Mouse (Mus musculus) limb, embryonic 15.5 days (tissue): ENCODE measurements at regions not wholly inside any gene's neighbourhood (a gene's known extent, or its start where the extent isn't known, plus 50 kb on each side); places are given as distances from the start of the nearest gene placed in this dataset.
A peak's percentile ranks its signal among the peaks of the same experiment; 100 is the strongest.

Experiments
- ATAC-seq: fragments of 200-750 bp; cut with Nextera tagmentation; 2 replicates; pipeline ENCODE4 v1.8.0; 2017; ENCODE audit warnings: low read depth, moderate TSS enrichment; ENCODE audit not compliant: insufficient number of reproducible peaks, low FRiP score, low TSS enrichment
- H3K27ac ChIP-seq: fragments of 300-500 bp; sonication (generic); 2 replicates; pipeline ENCODE4 v1.5.1; 2015; ENCODE audit warnings: moderate library complexity, mild to moderate bottlenecking, inconsistent platforms
- H3K27me3 ChIP-seq: fragments of 300-500 bp; sonication (generic); 2 replicates; pipeline ENCODE4 v1.6.1; 2015; ENCODE audit warnings: inconsistent platforms
- H3K36me3 ChIP-seq: fragments of 300-500 bp; sonication (generic); 2 replicates; pipeline ENCODE4 v1.6.1; 2015; ENCODE audit warnings: inconsistent platforms
- H3K4me1 ChIP-seq: fragments of 300-500 bp; sonication (generic); 2 replicates; pipeline ENCODE4 v1.6.1; 2015; ENCODE audit warnings: inconsistent platforms
- H3K4me2 ChIP-seq: fragments of 300-500 bp; sonication (generic); 2 replicates; pipeline ENCODE4 v1.6.1; 2015; ENCODE audit warnings: mild to moderate bottlenecking, inconsistent platforms
- H3K4me3 ChIP-seq: fragments of 300-500 bp; sonication (generic); 2 replicates; pipeline ENCODE4 v1.5.1; 2015; ENCODE audit warnings: mild to moderate bottlenecking, inconsistent platforms
- H3K9ac ChIP-seq: fragments of 300-500 bp; sonication (generic); 2 replicates; pipeline ENCODE4 v1.6.1; 2015; ENCODE audit warnings: inconsistent platforms
- H3K9me3 ChIP-seq: fragments of 300-500 bp; sonication (generic); 2 replicates; pipeline ENCODE4 v1.6.1; 2016; ENCODE audit warnings: inconsistent platforms
- WGBS: fragments of 180-500 bp; shearing (Covaris S2); methylation state at CpG from one replicate; pipeline ENCODE4 v1.1.7; 2015; 5-methylcytosine and 5-hydroxymethylcytosine counted together

- no peaks in the 10 kb centered on the region for H3K9me3 ChIP-seq
- H3K9ac ChIP-seq, result no peak overlapping the region
- WGBS, result 93% methylated on average over 1 of the region's 1 CpGs
- no peaks in the 10 kb centered on the region for H3K27me3 ChIP-seq
- no peak overlapping the region for H3K27ac ChIP-seq
- H3K4me3 ChIP-seq, result no peak overlapping the region
- no peaks in the 10 kb centered on the region for H3K4me1 ChIP-seq
- H3K36me3 ChIP-seq, result no peaks in the 10 kb centered on the region
- no peak for ATAC-seq
- no peak overlapping the region for H3K4me2 ChIP-seq
Measured at GRCm38 (mm10) chr5:97218712-97219111, 107.3 kb upstream of the Paqr3 start.

GRCm38 (mm10) chr5:97205606-97206005, 94.2 kb upstream of the Paqr3 start:
- no peak overlapping the region for H3K27ac ChIP-seq
- H3K27me3 ChIP-seq, result no peaks in the 10 kb centered on the region
- H3K9ac ChIP-seq, result no peak overlapping the region
- no peaks in the 10 kb centered on the region for H3K4me1 ChIP-seq
- H3K4me2 ChIP-seq, result no peak overlapping the region
- H3K9me3 ChIP-seq, result no peaks in the 10 kb centered on the region
- no peaks in the 10 kb centered on the region for H3K36me3 ChIP-seq
- H3K4me3 ChIP-seq, result no peak overlapping the region
- WGBS, result 67% methylated on average over 4 of the region's 4 CpGs
- no peak for ATAC-seq

GRCm38 (mm10) chr5:97204337-97204736, 92.9 kb upstream of the Paqr3 start:
- WGBS, result 79% methylated on average over 2 of the region's 2 CpGs
- no peaks in the 10 kb centered on the region for H3K4me1 ChIP-seq

GRCm38 (mm10) chr5:97203646-97204045, 92.2 kb upstream of the Paqr3 start:
- no peak overlapping the region for H3K4me3 ChIP-seq
- no peak overlapping the region for H3K4me2 ChIP-seq
- WGBS, result 88% methylated on average over 1 of the region's 1 CpGs
- no peaks in the 10 kb centered on the region for H3K27me3 ChIP-seq
- H3K27ac ChIP-seq, result no peak overlapping the region
- no peaks in the 10 kb centered on the region for H3K36me3 ChIP-seq
- no peak overlapping the region for H3K9ac ChIP-seq
- H3K4me1 ChIP-seq, result no peaks in the 10 kb centered on the region
- no peaks in the 10 kb centered on the region for H3K9me3 ChIP-seq
- no peak for ATAC-seq

More at GRCm38 (mm10) chr5:97204337-97204736, 92.9 kb upstream of the Paqr3 start:
- no peak for ATAC-seq
- no peak overlapping the region for H3K27ac ChIP-seq
- H3K27me3 ChIP-seq, result no peaks in the 10 kb centered on the region
- H3K9me3 ChIP-seq, result no peaks in the 10 kb centered on the region
- H3K4me3 ChIP-seq, result no peak overlapping the region
- H3K36me3 ChIP-seq, result no peaks in the 10 kb centered on the region
- H3K4me2 ChIP-seq, result no peak overlapping the region
- H3K9ac ChIP-seq, result no peak overlapping the region

GRCm38 (mm10) chr5:97202557-97202956, 91.2 kb upstream of the Paqr3 start:
- no peak for ATAC-seq
- no peak overlapping the region for H3K4me2 ChIP-seq
- no peaks in the 10 kb centered on the region for H3K9me3 ChIP-seq
- H3K27me3 ChIP-seq, result no peaks in the 10 kb centered on the region
- H3K36me3 ChIP-seq, result no peaks in the 10 kb centered on the region
- H3K27ac ChIP-seq, result no peak overlapping the region
- WGBS, result 61% methylated on average over 3 of the region's 3 CpGs
- H3K4me3 ChIP-seq, result no peak overlapping the region
- no peaks in the 10 kb centered on the region for H3K4me1 ChIP-seq
- no peak overlapping the region for H3K9ac ChIP-seq

GRCm38 (mm10) chr5:97200655-97201054, 89.3 kb upstream of the Paqr3 start:
- no peak overlapping the region for H3K4me2 ChIP-seq
- ATAC-seq, result no peak
- no peak overlapping the region for H3K9ac ChIP-seq
- H3K36me3 ChIP-seq, result no peaks in the 10 kb centered on the region
- H3K27me3 ChIP-seq, result no peaks in the 10 kb centered on the region
- no peak overlapping the region for H3K27ac ChIP-seq
- no peaks in the 10 kb centered on the region for H3K4me1 ChIP-seq
- H3K9me3 ChIP-seq, result no peaks in the 10 kb centered on the region
- 73% methylated on average over 4 of the region's 4 CpGs for WGBS
- no peak overlapping the region for H3K4me3 ChIP-seq

GRCm38 (mm10) chr5:97195281-97195660, 83.9 kb upstream of the Paqr3 start:
- H3K4me2 ChIP-seq, result no peak overlapping the region
- WGBS, result 66% methylated on average over 10 of the region's 10 CpGs
- H3K9me3 ChIP-seq, result no peaks in the 10 kb centered on the region
- H3K36me3 ChIP-seq, result no peaks in the 10 kb centered on the region
- H3K27me3 ChIP-seq, result no peaks in the 10 kb centered on the region
- no peak for ATAC-seq
- H3K9ac ChIP-seq, result no peak overlapping the region
- H3K27ac ChIP-seq, result no peak overlapping the region
- no peak overlapping the region for H3K4me3 ChIP-seq
- peaks cover 9% of the 10 kb centered on the region; the same call in 1 of the 2 replicates for H3K4me1 ChIP-seq

- H3K27ac ChIP-seq, result no peak overlapping the region
- WGBS, result 68% methylated on average over 11 of the region's 11 CpGs
- H3K9ac ChIP-seq, result no peak overlapping the region
- H3K4me2 ChIP-seq, result no peak overlapping the region
- H3K9me3 ChIP-seq, result no peaks in the 10 kb centered on the region
- no peaks in the 10 kb centered on the region for H3K27me3 ChIP-seq
- no peak for ATAC-seq
- H3K4me1 ChIP-seq, result peaks cover 9% of the 10 kb centered on the region; the same call in 1 of the 2 replicates
- H3K36me3 ChIP-seq, result no peaks in the 10 kb centered on the region
- H3K4me3 ChIP-seq, result no peak overlapping the region
Measured at GRCm38 (mm10) chr5:97194656-97195280, 83.4 kb upstream of the Paqr3 start.

- Histone ChIP-seq H3K36me3 (no peaks in the 10 kb centered on the region), H3K9ac (no peak overlapping the region), H3K27me3 (no peaks in the 10 kb centered on the region), H3K27ac (no peak overlapping the region), H3K9me3 (no peaks in the 10 kb centered on the region), H3K4me1 (peaks cover 9% of the 10 kb centered on the region; the same call in 1 of the 2 replicates), H3K4me2 (no peak overlapping the region), H3K4me3 (no peak overlapping the region)
- ATAC-seq, result no peak
- 40% methylated on average over 13 of the region's 13 CpGs for WGBS
Measured at GRCm38 (mm10) chr5:97192656-97193055, 81.3 kb upstream of the Paqr3 start.

- no peak overlapping the region for H3K4me3 ChIP-seq
- H3K4me1 ChIP-seq, result peaks cover 9% of the 10 kb centered on the region; the same call in 1 of the 2 replicates
- no peak overlapping the region for H3K9ac ChIP-seq
- ATAC-seq, result no peak
- H3K27me3 ChIP-seq, result no peaks in the 10 kb centered on the region
- WGBS, result 19% methylated on average over 3 of the region's 3 CpGs
- H3K4me2 ChIP-seq, result no peak overlapping the region
- 0 out of 2 replicates have a peak overlapping the region, but pooled peaks have one; percentile 17 for H3K27ac ChIP-seq
- H3K9me3 ChIP-seq, result no peaks in the 10 kb centered on the region
- H3K36me3 ChIP-seq, result no peaks in the 10 kb centered on the region
Measured at GRCm38 (mm10) chr5:97190695-97191094, 79.3 kb upstream of the Paqr3 start.

GRCm38 (mm10) chr5:97184512-97184911, 73.1 kb upstream of the Paqr3 start:
- Histone ChIP-seq H3K4me1 (no peaks in the 10 kb centered on the region), H3K9ac (no peak overlapping the region), H3K4me3 (no peak overlapping the region), H3K27me3 (no peaks in the 10 kb centered on the region), H3K9me3 (no peaks in the 10 kb centered on the region), H3K27ac (no peak overlapping the region), H3K36me3 (no peaks in the 10 kb centered on the region), H3K4me2 (no peak overlapping the region)
- WGBS, result 77% methylated on average over 9 of the region's 9 CpGs
- ATAC-seq, result no peak

- H3K36me3 ChIP-seq, result no peaks in the 10 kb centered on the region
- no peak overlapping the region for H3K9ac ChIP-seq
- ATAC-seq, result no peak
- no peaks in the 10 kb centered on the region for H3K27me3 ChIP-seq
- WGBS, result 90% methylated on average over 1 of the region's 1 CpGs
- no peaks in the 10 kb centered on the region for H3K4me1 ChIP-seq
- no peaks in the 10 kb centered on the region for H3K9me3 ChIP-seq
- H3K27ac ChIP-seq, result no peak overlapping the region
- H3K4me2 ChIP-seq, result no peak overlapping the region
- H3K4me3 ChIP-seq, result no peak overlapping the region
Measured at GRCm38 (mm10) chr5:97181249-97181648, 69.9 kb upstream of the Paqr3 start.

- H3K27me3 ChIP-seq, result no peaks in the 10 kb centered on the region
- H3K36me3 ChIP-seq, result no peaks in the 10 kb centered on the region
- H3K4me2 ChIP-seq, result no peak overlapping the region
- H3K9ac ChIP-seq, result no peak overlapping the region
- no peak for ATAC-seq
- no peak overlapping the region for H3K4me3 ChIP-seq
- H3K27ac ChIP-seq, result no peak overlapping the region
- 88% methylated on average over 8 of the region's 8 CpGs for WGBS
- H3K9me3 ChIP-seq, result no peaks in the 10 kb centered on the region
- H3K4me1 ChIP-seq, result no peaks in the 10 kb centered on the region
Measured at GRCm38 (mm10) chr5:97174446-97174845, 63.0 kb upstream of the Paqr3 start.
